Mouse (Mus musculus): ENCODE data around the gene Arhgef17.

Gene Arhgef17
- long read RNA-seq, experiment 1, full-length matches to known transcripts: 1 of 15 reads
- long read RNA-seq, experiment 1, partial matches to known transcripts: 3 of 15 reads
- long read RNA-seq, experiment 1, other reads (novel, unspliced or antisense): 11 of 15 reads
- long read RNA-seq, experiment 2, partial matches to known transcripts: 0 of 8 reads
- long read RNA-seq, experiment 2, other reads (novel, unspliced or antisense): 8 of 8 reads

DNA sequence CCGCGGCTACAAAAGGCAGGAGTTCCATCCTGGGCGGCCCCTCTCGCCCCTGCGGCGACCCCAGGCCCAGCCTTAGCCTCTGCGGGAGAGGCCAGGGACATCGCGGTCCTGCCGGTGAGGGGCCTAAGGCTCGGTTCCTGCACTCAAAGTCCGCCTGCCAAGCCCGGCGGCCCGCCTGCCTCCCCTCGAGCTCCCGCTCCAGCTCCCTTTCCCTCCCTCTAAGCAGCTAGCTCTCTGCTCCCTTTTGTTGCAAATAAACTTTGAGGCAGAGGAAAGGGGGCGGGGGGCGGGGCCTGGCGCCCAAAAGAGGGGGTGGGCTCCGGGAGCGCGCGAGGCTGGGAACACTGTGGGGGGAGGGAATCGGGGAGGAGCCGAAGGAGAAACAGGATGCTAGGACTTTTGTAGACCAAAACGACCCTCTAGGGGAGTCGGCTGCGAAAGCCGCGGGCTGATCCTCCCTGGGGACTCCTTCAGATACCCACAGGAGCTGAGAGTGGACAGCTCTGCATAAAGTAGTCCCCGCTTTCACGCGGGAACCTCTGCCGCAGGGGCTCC lies at the start of gene Arhgef17:
Gene Arhgef17, minus strand, starts transcription at position 182 of the 555 bp plus-strand sequence.
- intact Hi-C loops (cut with DNase I): loop anchor here (2.0 kb wide), 1 partner anchor 23 kb away; no protein-coding TSS in a partner anchor

DNA sequence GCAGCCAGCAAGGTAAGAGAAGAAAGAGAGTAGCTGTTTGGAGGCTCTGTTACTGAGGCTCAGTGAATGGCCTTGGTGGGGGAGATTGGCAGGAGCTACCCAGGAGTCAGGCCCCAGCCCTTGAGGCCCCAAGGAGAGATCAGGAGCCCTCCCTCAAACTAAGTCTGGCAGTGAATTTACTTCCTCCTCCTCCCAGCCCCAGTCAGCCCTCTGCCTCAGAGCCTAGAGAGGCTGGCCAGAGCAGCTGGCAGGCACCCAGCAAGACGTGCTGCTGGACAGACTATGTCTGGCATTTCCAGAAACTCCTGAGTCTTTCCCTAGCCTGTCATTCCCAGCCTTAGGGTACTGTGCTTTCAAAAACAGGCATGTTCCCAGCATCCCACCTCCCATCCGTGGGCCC lies 47.3 kb upstream of the Arhgef17 start:
- intact Hi-C loops (cut with DNase I): no loop called here

DNA sequence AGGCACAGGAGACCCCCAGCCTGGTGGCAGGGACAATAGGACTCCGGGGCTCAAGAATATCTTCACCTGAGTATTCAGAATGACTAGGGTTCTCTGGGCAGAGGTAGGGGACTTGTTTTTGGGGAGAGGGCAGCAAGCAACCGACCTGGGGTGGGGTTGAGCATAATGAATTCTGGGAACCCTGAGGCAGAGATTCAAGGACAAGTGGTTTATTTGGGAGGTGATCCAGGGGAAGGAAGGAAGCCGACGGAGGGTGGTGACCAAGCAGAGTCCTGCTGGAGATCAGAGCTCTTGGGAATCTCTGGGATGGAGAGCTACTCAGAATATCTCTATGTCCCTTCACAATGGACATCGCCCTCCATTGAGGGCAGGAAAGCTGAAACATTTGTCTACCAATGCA lies 46.3 kb upstream of the Arhgef17 start:
- intact Hi-C loops (cut with DNase I): no loop called here

DNA sequence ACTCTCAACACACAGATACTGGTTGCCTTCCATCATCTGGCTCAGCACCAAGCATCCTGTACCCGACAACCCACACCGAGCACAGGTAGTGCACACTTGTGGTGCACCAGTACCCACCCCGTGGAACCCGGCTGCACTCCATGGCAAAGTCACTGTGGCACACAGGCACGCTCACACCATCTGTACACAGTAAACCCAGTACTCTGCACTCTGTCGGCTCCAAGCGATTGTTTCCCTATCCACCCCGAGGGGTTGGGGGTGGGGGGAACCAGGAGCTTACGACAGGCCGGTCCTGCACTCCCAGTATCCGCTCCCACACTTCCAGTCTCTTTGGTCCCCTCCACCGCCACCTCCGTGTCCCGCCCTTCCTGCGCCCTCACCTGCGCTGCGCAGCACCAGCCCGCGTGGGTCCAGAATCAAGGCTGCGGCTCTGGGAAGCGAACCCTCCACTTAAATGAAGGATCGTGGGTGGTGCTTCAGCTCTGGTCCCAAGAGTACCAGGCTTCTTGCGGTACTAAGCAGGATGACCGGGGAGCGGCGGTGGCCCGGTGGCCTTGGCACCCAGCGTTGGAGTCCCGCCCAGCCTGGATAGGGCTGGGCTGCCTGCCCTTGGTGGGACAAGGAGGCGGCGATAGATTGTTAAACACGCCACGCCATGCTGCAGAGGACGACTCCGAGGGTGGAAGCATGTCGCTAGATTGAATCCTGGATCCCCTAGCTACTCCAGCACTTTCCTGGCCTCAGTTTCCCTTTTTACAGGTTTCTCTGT lies 42.4 kb upstream of the Arhgef17 start, which contains the start of gene P2ry6:
Gene P2ry6, minus strand, starts transcription at position 515 of the 769 bp plus-strand sequence.
- intact Hi-C loops (cut with DNase I): no loop called here

DNA sequence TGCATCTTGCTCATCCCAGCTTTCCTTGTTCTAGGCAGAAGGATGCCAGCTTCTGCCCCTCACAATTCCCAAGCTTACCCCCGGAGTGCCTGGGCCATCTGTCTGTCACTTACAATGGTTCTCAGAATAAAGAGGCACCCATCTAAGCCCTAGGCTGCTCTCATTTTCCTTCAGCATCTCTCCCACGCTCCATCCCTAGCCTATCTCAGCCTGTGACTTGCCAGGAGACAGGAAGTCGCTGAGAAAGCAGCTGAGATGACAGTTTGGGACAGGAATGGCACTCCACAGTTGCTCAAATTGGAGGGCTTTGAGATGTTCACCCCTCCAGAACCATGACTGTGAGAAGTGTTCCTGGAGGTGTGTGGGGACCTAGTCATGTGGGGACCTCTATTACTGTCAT lies 41.0 kb upstream of the Arhgef17 start:
- intact Hi-C loops (cut with DNase I): no loop called here

DNA sequence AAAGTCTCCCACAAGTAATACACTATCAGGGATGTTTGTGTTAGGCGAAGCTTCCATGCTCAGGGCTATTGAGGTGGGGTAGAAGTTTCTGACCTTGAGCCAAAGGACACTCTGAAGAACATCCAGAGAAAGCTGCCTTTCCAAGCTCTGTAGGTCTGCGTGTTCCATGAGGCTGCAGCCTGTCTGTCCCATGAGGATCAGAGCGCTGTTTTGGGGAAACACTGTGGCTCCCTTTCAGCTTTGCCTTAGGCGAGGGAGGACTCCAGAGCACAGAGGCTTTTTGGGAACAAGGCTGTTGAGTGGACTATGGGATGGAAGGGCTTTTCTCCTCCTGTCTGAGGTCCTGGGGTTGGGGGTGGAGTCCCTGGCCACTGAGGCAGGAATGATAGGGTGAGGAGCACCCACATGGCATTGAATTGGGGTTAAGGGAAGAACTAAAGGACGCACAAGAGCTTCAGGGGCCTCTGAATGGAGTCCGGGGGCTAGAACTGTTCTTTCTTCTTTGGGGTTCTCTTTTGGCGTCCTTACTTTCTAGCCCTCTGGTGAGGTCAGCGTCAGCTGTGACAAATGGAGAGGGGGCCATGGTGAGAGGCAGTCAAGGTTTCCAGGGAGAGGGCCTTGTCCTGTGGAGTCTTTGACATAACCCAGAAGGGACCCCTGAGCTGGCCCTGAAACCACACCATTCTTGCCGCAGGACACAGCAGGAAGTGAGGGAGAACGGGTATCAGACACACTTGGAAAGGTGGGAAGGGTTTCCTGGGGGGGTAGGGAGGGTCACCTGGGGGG lies 37.2 kb upstream of the Arhgef17 start:
- intact Hi-C loops (cut with DNase I): no loop called here

DNA sequence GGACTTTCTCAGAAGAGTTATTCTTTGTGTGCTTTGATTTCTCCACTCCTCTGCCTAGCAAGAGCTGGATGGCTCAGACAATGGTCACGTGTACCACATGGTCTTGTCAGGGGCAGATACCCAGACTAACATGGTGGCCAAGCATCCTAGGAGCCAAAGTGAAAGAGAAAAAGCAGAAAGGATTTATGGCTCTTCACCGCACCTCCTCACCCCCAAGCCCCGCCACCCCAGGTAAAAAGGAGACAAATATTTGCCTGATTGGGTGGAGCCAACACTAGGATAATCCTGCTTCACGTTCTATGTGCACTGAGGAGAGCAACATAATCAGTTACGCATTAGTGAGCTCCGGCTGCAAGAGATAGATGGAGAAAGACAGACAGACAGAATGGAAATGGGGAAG lies 36.5 kb upstream of the Arhgef17 start:
- intact Hi-C loops (cut with DNase I): no loop called here

DNA sequence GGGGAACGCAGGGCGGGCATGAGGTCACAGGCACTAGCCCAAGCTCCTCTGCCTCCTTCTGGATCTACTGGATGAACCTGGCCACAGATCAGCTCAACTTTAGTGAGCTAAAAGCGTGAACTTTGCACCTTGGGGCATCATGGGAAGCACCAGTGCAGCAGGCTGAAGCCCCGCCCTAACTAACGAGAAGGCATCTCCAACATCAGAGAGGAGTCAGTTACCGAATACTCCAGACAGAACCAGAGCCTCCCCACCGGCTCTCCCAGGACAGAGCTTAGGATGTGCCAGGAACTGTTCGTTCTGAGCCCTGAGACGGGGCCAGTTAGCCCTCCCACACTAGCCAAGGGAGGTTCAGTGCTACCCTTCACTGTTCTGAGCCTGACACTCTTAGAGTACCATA lies 35.9 kb upstream of the Arhgef17 start:
- intact Hi-C loops (cut with DNase I): no loop called here

DNA sequence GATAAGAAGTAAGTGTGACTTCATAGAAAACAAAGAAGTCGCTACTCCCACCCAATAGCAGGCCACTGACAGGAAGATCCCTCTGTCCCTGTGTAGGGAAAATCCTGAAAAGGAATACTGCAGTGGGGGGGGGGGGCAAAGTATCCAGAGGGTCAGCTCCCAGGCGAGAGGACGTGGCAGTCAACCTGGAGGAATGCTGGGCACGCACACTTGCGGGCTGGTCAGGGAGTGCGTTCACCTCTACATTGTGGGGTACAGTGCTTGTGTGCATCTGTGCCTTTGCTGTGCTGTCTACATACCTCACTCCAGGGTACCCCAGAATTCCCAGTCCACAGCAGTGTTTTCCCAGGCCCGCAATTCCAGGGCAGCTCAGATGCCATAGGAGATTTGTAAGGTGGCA lies 34.1 kb upstream of the Arhgef17 start:
- intact Hi-C loops (cut with DNase I): no loop called here

DNA sequence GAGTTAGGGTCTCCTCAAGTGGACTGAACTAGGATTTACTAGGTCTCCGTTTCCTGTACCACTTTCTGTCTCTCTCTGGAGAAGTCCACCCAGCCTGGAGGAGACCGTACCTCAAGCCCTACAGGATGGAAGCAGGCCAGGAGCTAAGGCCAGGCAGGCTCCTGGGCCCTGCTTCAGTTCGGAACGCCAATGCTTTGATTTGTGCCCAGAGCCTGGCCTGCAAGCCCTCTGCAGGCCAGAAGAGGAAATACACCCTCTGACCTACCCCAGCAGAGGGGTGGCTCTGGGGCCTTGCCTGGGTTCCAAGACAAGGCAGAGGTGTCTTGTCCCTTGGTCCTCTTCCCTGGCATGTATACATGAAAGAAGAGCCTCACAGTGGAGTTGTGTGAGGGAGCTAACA lies 33.2 kb upstream of the Arhgef17 start:
- intact Hi-C loops (cut with DNase I): no loop called here

DNA sequence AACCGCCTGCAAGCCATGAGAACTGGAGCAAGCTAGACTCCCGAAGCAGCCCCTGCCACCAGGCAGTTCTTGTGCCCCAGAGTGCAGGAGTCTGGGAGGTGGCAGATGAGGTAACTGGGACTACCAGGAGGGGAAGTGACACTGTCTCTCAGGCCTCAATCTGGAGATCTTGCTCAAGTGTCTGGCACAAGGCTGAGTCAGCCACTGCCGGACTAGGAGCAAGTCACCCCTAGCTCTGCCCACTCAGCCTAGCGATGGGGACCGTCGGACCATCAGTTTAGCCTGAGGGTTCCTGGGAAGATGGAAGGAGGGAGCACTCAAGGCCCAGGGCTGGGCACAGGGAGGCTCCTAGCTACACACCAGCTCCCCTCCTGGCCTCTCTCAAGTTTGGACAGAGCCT lies 32.3 kb upstream of the Arhgef17 start:
- intact Hi-C loops (cut with DNase I): no loop called here

DNA sequence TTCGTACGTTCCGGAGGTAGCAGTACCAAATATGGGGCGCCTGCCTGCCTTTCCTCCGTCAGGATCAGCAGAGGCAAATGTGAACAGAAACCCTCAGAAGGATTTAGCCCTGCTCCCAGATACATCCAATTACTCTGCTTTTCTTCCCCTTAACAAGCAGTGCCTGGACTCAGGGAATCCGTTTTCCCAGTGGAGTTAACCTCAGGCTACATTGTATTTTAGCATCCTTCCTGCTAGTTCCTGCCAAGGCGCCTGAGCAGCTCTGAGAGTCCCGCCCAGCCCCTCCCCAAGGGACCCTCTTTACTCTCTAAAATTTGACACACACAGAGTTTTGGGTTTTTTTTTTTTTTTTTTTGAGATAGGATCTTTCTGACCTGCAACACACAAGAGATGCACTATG lies 31.5 kb upstream of the Arhgef17 start:
- intact Hi-C loops (cut with DNase I): no loop called here

DNA sequence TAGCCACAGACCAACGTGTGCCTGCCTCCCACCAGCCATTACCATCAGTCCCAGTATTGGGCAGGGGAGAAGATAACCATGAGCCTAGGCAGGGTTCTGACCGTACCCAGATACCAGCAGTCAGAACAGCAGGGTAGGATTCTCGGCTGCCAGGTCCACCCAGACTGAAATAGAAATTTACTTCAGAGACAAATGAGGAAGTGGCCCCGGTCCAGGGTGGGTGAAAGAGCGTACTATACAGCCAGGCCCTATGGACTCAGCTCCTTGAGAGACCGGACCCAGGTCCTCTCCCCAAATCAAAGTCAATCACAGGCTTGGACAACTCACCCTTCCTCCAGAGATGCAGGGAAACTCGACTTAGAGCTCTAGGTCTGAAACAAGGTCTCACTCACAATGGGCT lies 29.2 kb upstream of the Arhgef17 start:
- intact Hi-C loops (cut with DNase I): no loop called here

DNA sequence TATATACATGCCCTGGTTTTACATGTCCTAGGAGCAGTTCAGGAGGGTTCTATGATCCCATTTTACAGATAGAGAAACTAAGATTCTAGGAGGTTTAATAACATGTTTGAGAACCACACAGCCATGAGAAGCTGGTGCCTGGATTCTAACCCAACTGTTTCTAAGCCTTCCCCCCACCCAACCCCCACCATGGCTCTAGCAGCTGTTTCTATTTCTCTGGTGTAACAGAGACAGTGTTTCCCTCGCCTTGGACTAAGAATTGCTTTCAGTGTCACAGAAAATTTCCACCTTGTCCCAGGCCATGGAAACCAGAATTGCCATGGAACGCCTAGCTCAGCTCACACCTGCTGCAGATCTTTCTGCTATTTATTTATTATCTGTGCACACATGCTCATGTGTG lies 28.6 kb upstream of the Arhgef17 start:
- intact Hi-C loops (cut with DNase I): no loop called here

DNA sequence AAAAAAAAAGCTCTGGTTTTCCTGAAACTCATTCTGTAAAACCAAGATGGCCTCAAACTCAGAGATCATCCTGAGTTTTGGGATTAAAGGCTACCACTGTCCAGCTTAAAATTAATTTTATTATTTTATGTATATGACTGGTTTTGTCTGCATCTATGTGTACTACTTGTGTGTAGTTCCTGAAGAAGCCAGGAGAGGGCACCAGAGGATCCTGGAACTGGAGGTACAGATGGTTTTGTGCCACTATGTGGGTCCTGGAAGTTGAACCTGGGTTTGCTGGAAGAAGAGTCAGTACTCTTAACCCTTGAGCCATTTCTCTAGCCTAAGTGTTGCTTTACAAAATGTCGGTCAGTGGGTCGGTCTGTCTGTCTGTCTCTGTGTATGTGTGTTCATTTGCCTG lies 26.5 kb upstream of the Arhgef17 start:
- intact Hi-C loops (cut with DNase I): no loop called here

DNA sequence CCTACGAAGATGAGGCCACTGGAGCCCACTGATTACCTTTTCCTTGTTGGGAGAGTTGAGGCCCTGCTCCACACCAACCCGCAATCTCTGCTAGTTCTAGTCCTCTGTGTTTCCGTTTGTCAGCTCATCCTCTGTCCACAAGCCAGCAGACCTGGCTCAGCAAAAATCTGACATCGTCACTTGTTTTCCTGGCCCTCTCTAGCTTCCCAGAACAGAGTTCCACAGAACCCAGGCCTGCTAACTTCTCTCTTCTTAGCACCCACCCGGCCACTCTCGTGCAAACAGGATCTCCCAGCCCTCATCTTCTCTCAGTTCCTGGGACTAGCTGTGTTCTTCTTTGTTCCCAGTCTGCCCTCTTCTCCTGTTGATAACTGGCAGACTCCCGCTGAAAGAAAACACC lies 20.8 kb upstream of the Arhgef17 start:
- intact Hi-C loops (cut with DNase I): no loop called here

DNA sequence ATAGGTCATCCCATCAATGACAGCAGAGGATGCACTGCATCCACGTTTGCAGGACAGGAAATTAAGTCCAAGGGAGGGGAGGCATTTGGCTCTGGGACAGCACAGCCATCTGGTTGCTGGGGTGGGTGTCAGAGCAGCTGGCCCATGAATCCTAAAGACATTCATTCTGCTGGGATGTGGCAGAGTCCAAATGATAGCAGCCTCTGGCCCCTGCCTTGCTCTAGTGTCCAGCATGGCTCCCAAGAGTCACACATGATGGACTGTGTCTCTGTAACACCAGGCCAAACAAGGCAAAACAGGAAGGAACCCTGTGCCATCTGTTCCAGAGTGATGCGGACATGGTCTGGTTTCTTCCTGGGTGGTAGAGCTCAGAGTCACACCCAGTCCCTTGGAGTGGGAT lies 20.0 kb upstream of the Arhgef17 start:
- intact Hi-C loops (cut with DNase I): no loop called here

DNA sequence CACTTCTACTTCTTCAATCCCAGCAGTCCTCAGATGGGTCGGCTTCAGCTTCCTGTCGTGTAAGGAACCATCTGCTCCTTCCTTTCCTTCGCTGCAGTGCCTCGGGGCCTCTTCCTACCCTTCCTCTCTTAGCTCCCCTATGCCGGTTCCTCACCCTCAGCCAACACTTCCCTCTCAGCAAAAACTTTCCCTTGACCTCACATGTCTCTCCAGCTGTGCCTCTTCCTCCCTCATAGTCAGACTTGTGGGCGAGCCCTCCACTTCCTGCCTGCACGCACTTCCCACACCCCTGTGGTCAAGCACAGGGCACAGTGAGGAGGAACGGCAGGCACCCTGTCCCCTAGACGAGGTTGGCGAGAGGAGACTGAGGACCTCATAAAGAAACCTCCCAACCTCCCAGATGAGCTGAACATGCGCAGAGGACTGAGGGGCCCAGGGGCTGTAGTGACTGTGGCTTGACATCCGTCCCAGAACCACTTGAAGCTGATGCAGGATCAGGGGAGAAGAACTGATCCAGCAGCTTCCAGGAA lies 18.6 kb upstream of the Arhgef17 start:
- intact Hi-C loops (cut with DNase I): no loop called here

DNA sequence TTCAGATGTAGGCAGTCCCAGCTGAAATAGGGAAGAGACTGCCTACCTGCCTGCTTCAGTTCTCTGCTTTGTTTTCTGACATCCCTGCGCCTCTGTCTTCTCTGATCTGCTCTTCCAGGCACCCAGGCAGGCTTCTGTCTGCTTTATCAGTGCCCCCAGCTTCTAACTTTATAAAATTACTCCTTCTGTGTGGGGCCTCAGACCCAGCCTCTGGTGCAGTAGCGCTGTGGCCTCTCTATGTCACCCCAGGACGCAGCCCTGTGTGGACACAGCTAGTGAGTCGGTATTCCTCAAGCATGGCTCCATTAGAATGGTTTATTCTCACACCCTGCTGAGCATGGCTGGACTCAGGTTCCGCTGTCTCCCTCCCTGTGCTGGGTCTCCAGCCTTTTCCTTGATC lies 18.1 kb upstream of the Arhgef17 start:
- intact Hi-C loops (cut with DNase I): no loop called here

DNA sequence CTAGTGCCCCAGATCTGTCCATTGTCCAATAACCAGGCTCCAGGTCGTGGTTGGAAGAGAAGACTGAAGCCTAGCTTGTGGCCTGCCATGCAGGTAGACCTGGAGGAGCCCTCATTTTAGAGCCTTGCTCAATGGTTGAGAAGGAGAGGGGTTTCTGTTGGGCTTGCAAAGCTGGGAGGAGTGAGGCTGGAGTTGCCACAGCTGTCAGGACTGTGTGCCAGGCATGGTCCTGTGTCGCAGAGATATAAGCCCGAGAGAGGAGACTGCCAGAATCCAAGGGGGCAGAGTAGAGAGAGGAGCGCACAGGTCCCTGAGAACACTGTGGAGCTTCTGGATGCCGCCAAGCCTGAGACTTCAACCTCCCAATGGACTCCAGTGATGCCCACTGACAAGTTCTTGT lies 12.8 kb upstream of the Arhgef17 start:
- intact Hi-C loops (cut with DNase I): loop anchor here (5.0 kb wide), 2 partner anchors 37 to 108 kb away; no protein-coding TSS in a partner anchor

DNA sequence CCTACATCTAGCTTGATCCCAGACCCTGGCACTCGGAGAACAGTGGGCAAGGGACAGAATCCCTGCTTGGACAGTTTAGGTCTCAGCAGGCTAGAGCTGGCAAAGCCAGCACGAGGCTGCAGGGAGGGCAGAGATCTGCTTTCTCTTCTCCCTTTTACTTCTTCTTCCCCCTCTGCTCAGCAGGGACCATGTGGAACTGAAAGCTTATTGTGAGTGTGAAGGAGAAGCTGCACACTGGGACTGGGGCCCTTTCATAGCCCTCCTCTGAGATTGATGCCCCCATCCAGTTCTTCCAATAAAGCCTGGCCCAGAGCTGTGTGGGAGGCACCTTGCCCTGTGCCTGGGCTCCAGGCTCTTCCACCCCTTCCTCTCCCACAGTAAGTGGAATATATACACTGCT lies 12.4 kb upstream of the Arhgef17 start:
- intact Hi-C loops (cut with DNase I): loop anchor here (5.0 kb wide), 2 partner anchors 37 to 108 kb away; no protein-coding TSS in a partner anchor

All from adrenal gland (tissue).